Mouse (Mus musculus) left cerebral cortex, postnatal 25 days (tissue): ENCODE data around the gene Gm2a. TPM values are rescaled to one million over a fixed set of nuclear protein-coding genes. Genes with fewer than 3 reads are reported as not detected.
"Not testable (repeated sequence)": the region's sequence is repeated elsewhere in the genome, so short reads cannot be mapped to it uniquely, and the experiment has no call there.

ENCODE experiments used
- DNase-seq, 2 experiments: peaks; one replicate each; pipeline ENCODE4 v3.0.0; 2022; ENCODE audit warnings: low spot score in 2 of 2, mixed read lengths in 1 of 2
- intact Hi-C: fragments of 180-260 bp; cut with DNase I; formaldehyde crosslinking; loops from one replicate; pipeline ENCODE4 v1.15.1; 2025
- total RNA-seq, 2 experiments: library from RNA; stranded (reverse); gene quantifications; 2 replicates each; pipeline ENCODE4 v1.2.3; 2021

Gm2a gene
- total RNA-seq, 2 experiments from 2014 or later = 38.4 to 41.4 TPM

GRCm38 (mm10) chr11:55093096-55093495 lies 4.8 kb upstream of the Gm2a start:
- DNase-seq = no peak
- intact Hi-C loops = no loop called here

- DNase-seq = not testable (repeated sequence)
- intact Hi-C loops = loop anchor here (5.0 kb wide), 1 partner anchor 61 kb away; no protein-coding TSS in a partner anchor
These were observed 1.6 kb upstream of the Gm2a start for GRCm38 (mm10) chr11:55096296-55096695.

GRCm38 (mm10) chr11:55096731-55097462 lies 1.0 kb upstream of the Gm2a start:
- intact Hi-C loops = loop anchor here (5.0 kb wide), 1 partner anchor 60 kb away; no protein-coding TSS in a partner anchor
- DNase-seq = no peak

- DNase-seq = no peak
- intact Hi-C loops = loop anchor here (5.0 kb wide), 1 partner anchor 59 kb away; no protein-coding TSS in a partner anchor
These were observed 437 bp downstream of the Gm2a start for GRCm38 (mm10) chr11:55098189-55098915.

GRCm38 (mm10) chr11:55099019-55099771 lies 1.3 kb downstream of the Gm2a start:
- intact Hi-C loops = loop anchor here (5.0 kb wide), 1 partner anchor 58 kb away; no protein-coding TSS in a partner anchor
- DNase-seq = no peak

GRCm38 (mm10) chr11:55099868-55100267 lies 2.0 kb downstream of the Gm2a start:
- no peak for DNase-seq
- intact Hi-C loops = loop anchor here (5.0 kb wide), 1 partner anchor 57 kb away; no protein-coding TSS in a partner anchor

GRCm38 (mm10) chr11:55102015-55102414 lies 4.1 kb downstream of the Gm2a start:
- DNase-seq = no peak
- intact Hi-C loops = no loop called here

- intact Hi-C loops = no loop called here
- DNase-seq = no peak
These were observed 5.3 kb downstream of the Gm2a start for GRCm38 (mm10) chr11:55103229-55103628.

- intact Hi-C loops = no loop called here
- DNase-seq = no peak
These were observed 7.5 kb downstream of the Gm2a start for GRCm38 (mm10) chr11:55105389-55105788.

GRCm38 (mm10) chr11:55106636-55107035 lies 8.7 kb downstream of the Gm2a start:
- intact Hi-C loops = no loop called here
- DNase-seq = no peak

- no peak for DNase-seq
- intact Hi-C loops = no loop called here
These were observed 11.8 kb downstream of the Gm2a start for GRCm38 (mm10) chr11:55109521-55110300.

- no peak for DNase-seq
- intact Hi-C loops = no loop called here
These were observed 12.8 kb downstream of the Gm2a start for GRCm38 (mm10) chr11:55110566-55111169.

- peak in 1 of 2 experiments; percentile 26 for DNase-seq
- intact Hi-C loops = no loop called here
These were observed 15.4 kb downstream of the Gm2a start for GRCm38 (mm10) chr11:55113209-55113860.

GRCm38 (mm10) chr11:55113861-55114250 lies 15.9 kb downstream of the Gm2a start:
- DNase-seq, intact Hi-C loops: not testable (repeated sequence)

- no peak for DNase-seq
- intact Hi-C loops = no loop called here
These were observed 16.4 kb downstream of the Gm2a start for GRCm38 (mm10) chr11:55114291-55114690.

- DNase-seq = no peak
These were observed 18.1 kb downstream of the Gm2a start for GRCm38 (mm10) chr11:55116004-55116403.

GRCm38 (mm10) chr11:55117031-55117430 lies 19.1 kb downstream of the Gm2a start:
- no peak for DNase-seq
- intact Hi-C loops = no loop called here

More at GRCm38 (mm10) chr11:55116004-55116403, 18.1 kb downstream of the Gm2a start:
- intact Hi-C loops = no loop called here

GRCm38 (mm10) chr11:55120279-55120678 lies 22.4 kb downstream of the Gm2a start:
- intact Hi-C loops = no loop called here

More at GRCm38 (mm10) chr11:55120279-55120678, 22.4 kb downstream of the Gm2a start:
- DNase-seq = no peak
